In the genomic region with DNA sequence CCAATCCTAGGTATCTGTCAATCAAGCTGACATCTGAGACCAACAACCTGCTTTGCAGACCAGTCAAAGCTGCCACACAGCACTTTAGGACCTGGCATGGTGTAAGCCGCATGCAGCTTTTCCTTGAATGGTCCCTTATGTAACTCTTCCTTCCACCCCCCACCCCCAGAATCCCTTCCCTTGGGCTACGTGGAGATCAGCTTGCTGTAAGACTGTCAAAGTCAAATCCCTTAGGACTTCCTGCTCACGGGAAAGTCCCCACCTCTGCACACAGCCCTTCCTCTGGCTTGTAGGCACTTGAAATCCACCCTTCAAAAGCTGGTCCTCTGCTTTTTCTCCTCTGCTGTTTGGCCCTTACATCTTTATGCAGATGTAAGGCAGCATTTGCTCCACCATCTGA, we compare ENCODE assay signal across 23 mouse cellular contexts. TPM values are rescaled to one million over a fixed set of nuclear protein-coding genes. Genes with fewer than 3 reads are reported as not detected.
A peak's percentile ranks its signal among the peaks of the same experiment; 100 is the strongest.
DNase-seq lines count a peak whose midpoint lies in the region; ATAC-seq and TF ChIP-seq lines count a peak whose summit lies in the region.
"Had no signal": no experiment of that assay in that cellular context is flagged by ENCODE, and none has a peak within 500 bp of the region (broad histone marks: within the 10 kb centered on the region; RNA-seq: fewer than 3 reads in every experiment).

No protein-coding gene starts in this region.

- no peaks in the 10 kb centered on the region for H3K9me3 ChIP-seq in hindbrain, postnatal 0 days (ENCODE audit: low read length)
- H3K9me3 ChIP-seq: forebrain, embryonic 13.5 days; heart, embryonic 12.5 days; hindbrain, embryonic 15.5 days; intestine, embryonic 15.5 days had no signal

- H3K4me3 ChIP-seq in hindbrain, postnatal 0 days (ENCODE audit: low read length), result no peak overlapping the region
- H3K4me3 ChIP-seq: forebrain, embryonic 13.5 days; heart, embryonic 12.5 days; hindbrain, embryonic 15.5 days; intestine, embryonic 15.5 days had no signal

- H3K27ac ChIP-seq in hindbrain, postnatal 0 days, result no peak overlapping the region
- H3K27ac ChIP-seq: forebrain, embryonic 13.5 days; hindbrain, embryonic 15.5 days; intestine, embryonic 15.5 days had no signal

- WGBS in hindbrain, postnatal 0 days, result 56% methylated on average over 3 of the region's 3 CpGs

- H3K27me3 ChIP-seq in hindbrain, postnatal 0 days (ENCODE audit: insufficient read depth, low read length), result no peaks in the 10 kb centered on the region
- H3K27me3 ChIP-seq: forebrain, embryonic 13.5 days; heart, embryonic 12.5 days; hindbrain, embryonic 15.5 days; intestine, embryonic 15.5 days had no signal

- peak; percentile 15; the same call in 1 of the 2 replicates for ATAC-seq in frontal cortex, adult (ENCODE audit: low TSS enrichment)
- peak; percentile 70 for ATAC-seq in inflammation-experienced regulatory T-cells, adult 6 months
- ATAC-seq in hindbrain, postnatal 0 days, result no peak
- ATAC-seq: forebrain, embryonic 13.5 days; forebrain, postnatal 0 days; intestine, embryonic 15.5 days had no signal

- 0 out of 2 replicates have a peak, but pooled peaks cover 4% of the 10 kb centered on the region for H3K4me1 ChIP-seq in hindbrain, postnatal 0 days (ENCODE audit: insufficient read depth, low read length)

- no peak overlapping the region for H3K4me2 ChIP-seq in hindbrain, postnatal 0 days (ENCODE audit: low read depth, low read length)
- H3K4me2 ChIP-seq: forebrain, embryonic 13.5 days; heart, embryonic 12.5 days; hindbrain, embryonic 15.5 days; intestine, embryonic 15.5 days had no signal

- no peaks in the 10 kb centered on the region for H3K36me3 ChIP-seq in hindbrain, postnatal 0 days (ENCODE audit: insufficient read depth, low read length)
- H3K36me3 ChIP-seq: heart, embryonic 12.5 days; hindbrain, embryonic 15.5 days; intestine, embryonic 15.5 days had no signal

- no peak for DNase-seq in frontal cortex, postnatal 14 days (ENCODE audit: low spot score in 2 of 2)
- DNase-seq in CD4-positive, CD25-positive, alpha-beta regulatory T cell, adult 2 months (ENCODE audit: low read depth, low spot score), result peak; percentile 58
- DNase-seq in brain, adult 2 months (ENCODE audit: low read depth, low spot score), result peak; percentile 31
- no peak for DNase-seq in hindbrain, postnatal 0 days (ENCODE audit: low spot score)
- no peak for DNase-seq in cerebellum, postnatal 36 days
- no peak for DNase-seq in cerebellum, postnatal 10 days
- DNase-seq: adrenal gland, adult 2 months; adrenal gland, postnatal 25 days; cerebellum, adult 11-12 months; cerebellum, adult 9-10 months; forebrain, postnatal 0 days; gastrocnemius, postnatal 36 days; heart, adult 18-20 months; heart, postnatal 36 days; kidney, adult 18-20 months had no signal

- TF ChIP-seq CTCF in hindbrain, postnatal 0 days (IDR thresholded peaks at IDR 0.05; ENCODE audit: low read depth), result no peak

- no peak overlapping the region for H3K9ac ChIP-seq in hindbrain, postnatal 0 days (replicated peaks; ENCODE audit: low read length)
- H3K9ac ChIP-seq: forebrain, embryonic 13.5 days; forebrain, postnatal 0 days; heart, embryonic 12.5 days; hindbrain, embryonic 15.5 days; intestine, embryonic 15.5 days had no signal

RNA-seq across cellular contexts. Expression of a gene that starts 19.8 kb away (rescaled TPM):
- polyA plus RNA-seq in inflammation-experienced regulatory T-cells, adult 6 months (2017; shearing (Covaris generic)), result 1 to 10 TPM in 2 of 3 experiments, under 1 TPM in 1; 0.35 to 1.5 (median 1.3) TPM
- 0.26 and 0.29 TPM in 2 replicates for total RNA-seq in hindbrain, postnatal 0 days (2014; rRNA removed)
- 0.14 and 0.38 TPM in 2 replicates for polyA plus RNA-seq in hindbrain, postnatal 0 days (2015; fragmentation: Nextera tagmentation; extraction: Ambion mirVana)
- total RNA-seq: gastrocnemius, adult 8-10 months; MEL had no signal
- polyA plus RNA-seq: forebrain, embryonic 13.5 days had no signal

RNA-seq across cellular contexts. Expression of a gene that starts 24.9 kb away (rescaled TPM):
- polyA plus RNA-seq in inflammation-experienced regulatory T-cells, adult 6 months (2017; shearing (Covaris generic)), result under 1 TPM in 2 of 3 experiments, not detected in 1; 0.45 to 0.85 TPM
- 153 and 182 TPM in 2 replicates for total RNA-seq in hindbrain, postnatal 0 days (2014; rRNA removed)
- polyA plus RNA-seq in hindbrain, postnatal 0 days (2015; fragmentation: Nextera tagmentation; extraction: Ambion mirVana), result 46.1 and 51.6 TPM in 2 replicates

Comparison
In these comparisons a context has a peak if more than half of its experiments do, and no peak if none do; other contexts are left out.
1. DNase-seq: peak in CD4-positive, CD25-positive, alpha-beta regulatory T cell, adult 2 months (single experiment) and brain, adult 2 months (single experiment); none in frontal cortex, postnatal 14 days (0 of 2), hindbrain, postnatal 0 days (single experiment), cerebellum, postnatal 36 days (0 of 2) and cerebellum, postnatal 10 days (0 of 2).
2. RNA of a gene that starts 24.9 kb away (polyA plus RNA-seq): 46.1 to 51.6 TPM in hindbrain, postnatal 0 days; 0.45 to 0.85 TPM in inflammation-experienced regulatory T-cells, adult 6 months; every median in the first group is over 10 times any median in the second.